In the genomic region with DNA sequence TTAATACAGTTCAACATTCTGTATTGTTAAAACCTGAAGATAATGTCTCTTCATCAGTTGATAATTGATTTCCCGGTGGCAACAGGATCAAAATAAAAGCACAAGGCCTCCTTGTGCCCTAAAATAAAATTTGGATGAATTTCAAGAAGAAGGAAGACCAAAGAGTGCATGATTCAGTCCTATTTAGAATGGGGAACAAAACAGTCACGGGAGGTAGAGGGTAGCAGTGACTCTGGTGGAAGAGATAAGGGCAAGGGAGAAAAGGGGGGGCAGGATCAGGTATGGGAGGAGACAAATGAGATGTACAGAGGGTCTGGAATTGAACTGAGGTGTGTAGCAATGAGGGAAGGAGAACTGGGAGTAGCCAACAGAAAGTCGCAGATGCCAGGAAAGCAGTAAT, we compare ENCODE assay signal across 39 mouse cellular contexts. TPM values are rescaled to one million over a fixed set of nuclear protein-coding genes. Genes with fewer than 3 reads are reported as not detected.
"Had no signal": no experiment of that assay in that cellular context is flagged by ENCODE, and none has a peak within 500 bp of the region (broad histone marks: within the 10 kb centered on the region; RNA-seq: fewer than 3 reads in every experiment).

No protein-coding gene starts in this region.

- H3K27ac ChIP-seq: embryonic facial prominence, embryonic 10.5 days; embryonic facial prominence, embryonic 12.5 days; embryonic facial prominence, embryonic 13.5 days; embryonic facial prominence, embryonic 15.5 days; forebrain, embryonic 10.5 days; forebrain, embryonic 12.5 days; forebrain, embryonic 13.5 days; forebrain, embryonic 15.5 days; gastrocnemius, adult 2 months; heart, adult 2 months; heart, embryonic 10.5 days had no signal

- DNase-seq: cerebellum, adult 9-10 months; cerebellum, adult 9-11 months; cerebellum, postnatal 10 days; cerebellum, postnatal 14 days; cerebellum, postnatal 25 days; cerebellum, postnatal 36 days; embryo, embryonic 11 days; forebrain, postnatal 0 days; gastrocnemius, adult 2 months; gastrocnemius, postnatal 10 days; gastrocnemius, postnatal 14 days; gastrocnemius, postnatal 25 days; gastrocnemius, postnatal 36 days; heart, adult 18-20 months; heart, adult 2 months had no signal

- H3K27me3 ChIP-seq: embryonic facial prominence, embryonic 12.5 days; embryonic facial prominence, embryonic 13.5 days; embryonic facial prominence, embryonic 15.5 days; forebrain, embryonic 12.5 days; forebrain, embryonic 13.5 days; forebrain, embryonic 15.5 days had no signal

- H3K9ac ChIP-seq: embryonic facial prominence, embryonic 12.5 days; embryonic facial prominence, embryonic 13.5 days; embryonic facial prominence, embryonic 15.5 days; forebrain, embryonic 12.5 days; forebrain, embryonic 13.5 days; forebrain, embryonic 15.5 days; forebrain, postnatal 0 days had no signal

- H3K4me1 ChIP-seq: embryonic facial prominence, embryonic 10.5 days; embryonic facial prominence, embryonic 12.5 days; embryonic facial prominence, embryonic 13.5 days; embryonic facial prominence, embryonic 15.5 days; forebrain, embryonic 10.5 days; forebrain, embryonic 12.5 days; forebrain, embryonic 13.5 days; forebrain, embryonic 15.5 days; heart, embryonic 10.5 days had no signal

- ATAC-seq: forebrain, embryonic 13.5 days; forebrain, embryonic 14.5 days; forebrain, embryonic 15.5 days; forebrain, postnatal 0 days had no signal

- H3K9me3 ChIP-seq: embryonic facial prominence, embryonic 12.5 days; embryonic facial prominence, embryonic 13.5 days; embryonic facial prominence, embryonic 15.5 days; forebrain, embryonic 10.5 days; forebrain, embryonic 12.5 days; forebrain, embryonic 13.5 days; forebrain, embryonic 15.5 days; heart, embryonic 10.5 days had no signal

- H3K36me3 ChIP-seq: embryonic facial prominence, embryonic 10.5 days; embryonic facial prominence, embryonic 12.5 days; embryonic facial prominence, embryonic 13.5 days; embryonic facial prominence, embryonic 15.5 days; forebrain, embryonic 10.5 days; forebrain, embryonic 12.5 days; forebrain, embryonic 15.5 days; heart, embryonic 10.5 days had no signal

- H3K4me3 ChIP-seq: embryonic facial prominence, embryonic 10.5 days; embryonic facial prominence, embryonic 12.5 days; embryonic facial prominence, embryonic 13.5 days; embryonic facial prominence, embryonic 15.5 days; erythroblast, embryonic 14.5 days; forebrain, embryonic 10.5 days; forebrain, embryonic 12.5 days; forebrain, embryonic 13.5 days; forebrain, embryonic 15.5 days; gastrocnemius, adult 2 months; heart, adult 2 months; heart, embryonic 10.5 days had no signal

- H3K4me2 ChIP-seq: embryonic facial prominence, embryonic 12.5 days; embryonic facial prominence, embryonic 13.5 days; embryonic facial prominence, embryonic 15.5 days; forebrain, embryonic 12.5 days; forebrain, embryonic 13.5 days; forebrain, embryonic 15.5 days; heart, embryonic 11.5 days had no signal

RNA-seq across cellular contexts. Expression of gene Gm5039, which starts 9.3 kb away (rescaled TPM):
- total RNA-seq: common myeloid progenitor, adult 5-6 weeks; forebrain, postnatal 0 days; gastrocnemius, adult 18-20 months; gastrocnemius, adult 2 months; gastrocnemius, adult 8-10 months; gastrocnemius, postnatal 10 days; gastrocnemius, postnatal 14 days; gastrocnemius, postnatal 25 days; gastrocnemius, postnatal 36 days; gastrocnemius, postnatal 4 days; granulocyte monocyte progenitor cell, adult 5-6 weeks; heart, adult 18-20 months; heart, adult 2 months; heart, adult 8-10 months had no signal
- polyA plus RNA-seq: cortical plate, adult 2 months; embryonic facial prominence, embryonic 10.5 days; embryonic facial prominence, embryonic 11.5 days; embryonic facial prominence, embryonic 12.5 days; embryonic facial prominence, embryonic 13.5 days; embryonic facial prominence, embryonic 14.5 days; embryonic facial prominence, embryonic 15.5 days; erythroblast, embryonic 14.5 days; forebrain, embryonic 10.5 days; forebrain, embryonic 11.5 days; forebrain, embryonic 12.5 days; forebrain, embryonic 13.5 days; forebrain, embryonic 14.5 days; forebrain, embryonic 15.5 days; forebrain, postnatal 0 days; frontal cortex, adult 2 months; gonadal fat pad, adult 2 months; heart, adult 2 months; heart, embryonic 10.5 days; heart, embryonic 11.5 days had no signal

RNA-seq across cellular contexts. Expression of gene Gm5662, which starts 40.3 kb away (rescaled TPM):
- total RNA-seq: common myeloid progenitor, adult 5-6 weeks; forebrain, postnatal 0 days; gastrocnemius, adult 18-20 months; gastrocnemius, adult 2 months; gastrocnemius, adult 8-10 months; gastrocnemius, postnatal 10 days; gastrocnemius, postnatal 14 days; gastrocnemius, postnatal 25 days; gastrocnemius, postnatal 36 days; gastrocnemius, postnatal 4 days; granulocyte monocyte progenitor cell, adult 5-6 weeks; heart, adult 18-20 months; heart, adult 2 months; heart, adult 8-10 months had no signal
- polyA plus RNA-seq: cortical plate, adult 2 months; embryonic facial prominence, embryonic 10.5 days; embryonic facial prominence, embryonic 11.5 days; embryonic facial prominence, embryonic 12.5 days; embryonic facial prominence, embryonic 13.5 days; embryonic facial prominence, embryonic 14.5 days; embryonic facial prominence, embryonic 15.5 days; erythroblast, embryonic 14.5 days; forebrain, embryonic 10.5 days; forebrain, embryonic 11.5 days; forebrain, embryonic 12.5 days; forebrain, embryonic 13.5 days; forebrain, embryonic 14.5 days; forebrain, embryonic 15.5 days; forebrain, postnatal 0 days; frontal cortex, adult 2 months; gonadal fat pad, adult 2 months; heart, adult 2 months; heart, embryonic 10.5 days; heart, embryonic 11.5 days had no signal
